Mouse (Mus musculus): ENCODE measurements around the gene Tspan9. TPM values are rescaled to one million over a fixed set of nuclear protein-coding genes. Genes with fewer than 3 reads are reported as not detected.
A peak's percentile ranks its signal among the peaks of the same experiment; 100 is the strongest.

The Tspan9 gene
- polyA plus RNA-seq, 1 experiment from 2014 or later, result 29.3 TPM

DNA sequence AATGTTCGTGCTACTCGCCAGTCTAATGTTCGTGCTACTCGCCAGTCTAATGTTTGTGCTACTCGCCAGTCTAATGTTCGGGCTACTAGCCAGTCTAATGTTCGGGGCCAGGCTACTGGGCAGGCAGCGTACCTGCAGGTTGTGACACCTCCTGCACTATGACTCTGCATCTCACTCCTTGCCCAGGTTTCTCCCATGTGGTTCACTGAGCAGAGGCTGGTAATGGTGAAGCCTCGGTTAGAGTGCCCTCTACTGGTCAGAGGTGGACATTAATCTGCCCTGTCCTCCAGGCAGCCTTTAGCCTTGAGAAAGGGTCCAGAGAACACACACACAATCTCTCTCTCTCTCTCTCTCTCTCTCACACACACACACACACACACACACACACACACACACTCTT, 197.7 kb downstream of the Tspan9 start:
- peak; percentile 85 for ATAC-seq
- H3K9ac ChIP-seq (replicated peaks), result no peak overlapping the region
- no peak overlapping the region for H3K4me2 ChIP-seq (replicated peaks)
- no peaks in the 10 kb centered on the region for H3K4me1 ChIP-seq (replicated peaks)
- H3K4me3 ChIP-seq (replicated peaks), result no peak overlapping the region
- peaks cover 12% of the 10 kb centered on the region; the same call in 1 of the 2 replicates for H3K36me3 ChIP-seq
- no peak overlapping the region for H3K27ac ChIP-seq
- H3K27me3 ChIP-seq, result peaks cover 4% of the 10 kb centered on the region; the same call in 1 of the 2 replicates
- 61% methylated on average over 9 of the region's 9 CpGs for WGBS
- H3K9me3 ChIP-seq, result no peaks in the 10 kb centered on the region

- H3K27ac ChIP-seq, result no peak overlapping the region
- peaks cover 5% of the 10 kb centered on the region; the same call in 1 of the 2 replicates for H3K36me3 ChIP-seq
- H3K4me2 ChIP-seq (replicated peaks), result no peak overlapping the region
- H3K4me1 ChIP-seq (replicated peaks), result no peaks in the 10 kb centered on the region
- ATAC-seq, result no peak
- peaks cover 4% of the 10 kb centered on the region; the same call in 1 of the 2 replicates for H3K27me3 ChIP-seq
- WGBS, result 87% methylated on average over 8 of the region's 8 CpGs
- no peaks in the 10 kb centered on the region for H3K9me3 ChIP-seq
- no peak overlapping the region for H3K4me3 ChIP-seq (replicated peaks)
- no peak overlapping the region for H3K9ac ChIP-seq (replicated peaks)
Observed at GRCm38 (mm10) chr6:127942421-127942820, 201.0 kb downstream of the Tspan9 start.

DNA sequence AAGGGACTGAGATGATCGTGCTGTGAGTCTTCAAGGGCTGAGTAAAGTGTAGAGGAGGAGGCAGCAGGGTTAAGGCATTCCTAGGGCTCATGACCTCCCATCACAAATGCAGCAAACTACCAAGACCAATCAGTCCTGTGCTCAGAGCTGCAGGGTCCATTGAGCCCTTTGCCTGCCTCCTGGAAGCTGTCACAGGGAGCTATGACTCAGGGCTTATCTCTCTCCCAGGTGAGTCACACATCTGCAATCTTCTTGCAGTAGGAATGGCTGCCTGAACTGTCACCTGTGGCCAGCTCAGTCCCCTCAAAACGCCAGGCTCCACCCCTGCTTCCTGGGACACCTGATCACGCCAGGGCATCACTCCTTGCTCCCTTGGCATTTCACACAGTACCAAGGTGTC, 208.3 kb downstream of the Tspan9 start:
- no peak overlapping the region for H3K9ac ChIP-seq (replicated peaks)
- H3K9me3 ChIP-seq, result no peaks in the 10 kb centered on the region
- 79% methylated on average over 3 of the region's 3 CpGs for WGBS
- H3K36me3 ChIP-seq, result no peaks in the 10 kb centered on the region
- no peak overlapping the region for H3K27ac ChIP-seq
- H3K4me2 ChIP-seq (replicated peaks), result no peak overlapping the region
- ATAC-seq, result no peak
- 0 out of 2 replicates have a peak, but pooled peaks cover 5% of the 10 kb centered on the region for H3K4me1 ChIP-seq (replicated peaks)
- H3K27me3 ChIP-seq, result no peaks in the 10 kb centered on the region
- no peak overlapping the region for H3K4me3 ChIP-seq (replicated peaks)

DNA sequence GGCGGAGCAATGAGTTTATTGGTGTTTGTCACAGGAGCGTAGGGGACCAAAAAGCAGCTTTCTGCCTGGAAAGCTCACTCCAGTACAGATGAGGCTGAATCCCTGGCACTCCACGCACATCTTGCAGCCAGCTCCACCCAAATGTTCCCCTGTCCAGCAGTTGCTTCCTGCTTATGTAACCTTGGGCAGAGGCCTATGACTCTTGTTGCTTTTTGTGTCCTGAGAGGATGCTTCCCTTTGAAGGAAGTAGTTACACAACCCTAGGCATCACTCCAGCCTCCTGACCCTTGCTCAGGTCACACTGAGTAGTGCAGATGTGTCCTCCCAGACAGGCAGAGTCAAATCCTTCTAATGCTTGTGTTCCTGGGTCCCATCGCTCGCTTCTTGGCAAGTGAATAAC, 209.6 kb downstream of the Tspan9 start:
- no peaks in the 10 kb centered on the region for H3K9me3 ChIP-seq
- no peak for ATAC-seq
- H3K36me3 ChIP-seq, result no peaks in the 10 kb centered on the region
- H3K4me3 ChIP-seq (replicated peaks), result no peak overlapping the region
- H3K27me3 ChIP-seq, result no peaks in the 10 kb centered on the region
- no peak overlapping the region for H3K27ac ChIP-seq
- 89% methylated on average over 5 of the region's 5 CpGs for WGBS
- no peak overlapping the region for H3K4me2 ChIP-seq (replicated peaks)
- 0 out of 2 replicates have a peak, but pooled peaks cover 5% of the 10 kb centered on the region for H3K4me1 ChIP-seq (replicated peaks)
- H3K9ac ChIP-seq (replicated peaks), result no peak overlapping the region

DNA sequence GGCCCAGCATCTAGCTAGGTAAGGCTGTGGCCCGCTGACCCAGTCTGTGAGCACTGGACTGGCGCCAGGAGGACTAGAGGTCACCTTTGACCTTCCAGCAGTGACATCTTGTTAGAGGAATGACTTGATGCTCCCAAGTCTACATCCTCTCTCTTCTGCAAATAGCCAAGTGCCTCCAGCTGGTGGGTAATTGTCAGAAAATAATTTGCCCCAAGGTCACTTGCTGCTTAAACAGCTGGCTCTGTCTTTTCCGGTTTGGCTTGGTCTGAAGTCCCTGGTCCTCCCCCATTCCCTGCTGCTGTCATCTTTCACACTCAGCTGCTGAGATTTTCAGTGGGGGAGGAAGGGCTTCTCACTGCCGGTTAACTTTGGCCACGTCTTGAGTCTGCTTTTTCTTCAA, 210.7 kb downstream of the Tspan9 start:
- no peak overlapping the region for H3K9ac ChIP-seq (replicated peaks)
- 0 out of 2 replicates have a peak, but pooled peaks have one; percentile 14 for ATAC-seq
- 76% methylated on average over 5 of the region's 5 CpGs for WGBS
- no peaks in the 10 kb centered on the region for H3K27me3 ChIP-seq
- H3K4me3 ChIP-seq (replicated peaks), result no peak overlapping the region
- H3K9me3 ChIP-seq, result no peaks in the 10 kb centered on the region
- no peak overlapping the region for H3K4me2 ChIP-seq (replicated peaks)
- 0 out of 2 replicates have a peak, but pooled peaks cover 5% of the 10 kb centered on the region for H3K4me1 ChIP-seq (replicated peaks)
- H3K27ac ChIP-seq, result no peak overlapping the region
- H3K36me3 ChIP-seq, result no peaks in the 10 kb centered on the region

DNA sequence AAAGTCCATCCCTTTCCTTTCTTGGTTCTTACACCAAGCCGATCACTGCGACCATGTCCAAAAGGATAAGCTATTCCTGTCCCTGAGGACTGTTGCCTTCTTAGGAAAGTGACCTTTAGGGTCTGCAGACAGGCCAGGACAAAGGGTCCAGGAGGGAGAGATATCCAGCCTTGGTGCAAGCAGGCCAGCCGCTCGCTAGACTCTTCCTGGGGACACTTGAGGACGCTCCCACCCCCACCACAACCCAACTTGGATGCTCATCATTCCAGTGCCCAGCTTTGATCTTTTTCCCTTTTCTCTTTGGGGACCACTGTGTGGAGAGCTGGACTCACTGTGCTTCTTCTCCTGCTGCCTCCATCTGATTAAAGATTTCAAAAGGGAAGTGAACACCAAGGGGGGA, 214.7 kb downstream of the Tspan9 start:
- no peak overlapping the region for H3K9ac ChIP-seq (replicated peaks)
- 0 out of 2 replicates have a peak, but pooled peaks cover 4% of the 10 kb centered on the region for H3K27me3 ChIP-seq
- ATAC-seq, result no peak
- H3K4me3 ChIP-seq (replicated peaks), result no peak overlapping the region
- H3K27ac ChIP-seq, result no peak overlapping the region
- no peak overlapping the region for H3K4me2 ChIP-seq (replicated peaks)
- no peaks in the 10 kb centered on the region for H3K9me3 ChIP-seq
- WGBS, result 61% methylated on average over 5 of the region's 5 CpGs
- H3K36me3 ChIP-seq, result no peaks in the 10 kb centered on the region
- H3K4me1 ChIP-seq (replicated peaks), result peaks cover 10% of the 10 kb centered on the region; the same call in 1 of the 2 replicates

DNA sequence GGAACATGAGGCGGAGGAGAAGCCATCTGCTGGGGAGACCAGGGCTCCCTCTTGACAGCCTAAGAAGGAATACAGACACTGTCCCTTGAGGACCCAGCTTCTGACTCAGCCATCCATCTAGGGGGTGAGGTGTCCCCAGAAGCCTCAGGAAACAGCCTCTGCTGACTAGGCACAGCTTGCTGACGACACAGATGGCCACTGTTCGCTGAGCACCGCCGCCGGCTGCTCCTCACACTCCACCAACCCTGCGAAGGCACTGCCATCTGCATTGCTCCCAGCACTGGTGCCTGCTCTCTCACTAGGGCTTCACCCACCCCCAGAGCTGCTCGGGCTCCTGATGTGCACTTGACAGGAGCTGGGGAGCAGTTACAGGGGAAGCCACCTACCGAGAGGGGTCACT, 217.5 kb downstream of the Tspan9 start:
- Histone ChIP-seq H3K4me2 (replicated peaks) (no peak overlapping the region), H3K27me3 (0 out of 2 replicates have a peak, but pooled peaks cover 7% of the 10 kb centered on the region), H3K9me3 (no peaks in the 10 kb centered on the region), H3K27ac (no peak overlapping the region), H3K36me3 (no peaks in the 10 kb centered on the region), H3K4me3 (replicated peaks) (no peak overlapping the region), H3K9ac (replicated peaks) (no peak overlapping the region), H3K4me1 (replicated peaks) (peaks cover 5% of the 10 kb centered on the region; the same call in 1 of the 2 replicates)
- 0 out of 2 replicates have a peak, but pooled peaks have one; percentile 40 for ATAC-seq
- 65% methylated on average over 9 of the region's 9 CpGs for WGBS

GRCm38 (mm10) chr6:127924750-127925149, 218.6 kb downstream of the Tspan9 start:
- no peaks in the 10 kb centered on the region for H3K9me3 ChIP-seq
- no peak overlapping the region for H3K27ac ChIP-seq
- H3K4me2 ChIP-seq (replicated peaks), result no peak overlapping the region
- 0 out of 2 replicates have a peak, but pooled peaks cover 7% of the 10 kb centered on the region for H3K27me3 ChIP-seq
- H3K4me3 ChIP-seq (replicated peaks), result no peak overlapping the region
- H3K4me1 ChIP-seq (replicated peaks), result peaks cover 9% of the 10 kb centered on the region
- no peak for ATAC-seq
- no peak overlapping the region for H3K9ac ChIP-seq (replicated peaks)
- no peaks in the 10 kb centered on the region for H3K36me3 ChIP-seq
- 74% methylated on average over 6 of the region's 6 CpGs for WGBS

DNA sequence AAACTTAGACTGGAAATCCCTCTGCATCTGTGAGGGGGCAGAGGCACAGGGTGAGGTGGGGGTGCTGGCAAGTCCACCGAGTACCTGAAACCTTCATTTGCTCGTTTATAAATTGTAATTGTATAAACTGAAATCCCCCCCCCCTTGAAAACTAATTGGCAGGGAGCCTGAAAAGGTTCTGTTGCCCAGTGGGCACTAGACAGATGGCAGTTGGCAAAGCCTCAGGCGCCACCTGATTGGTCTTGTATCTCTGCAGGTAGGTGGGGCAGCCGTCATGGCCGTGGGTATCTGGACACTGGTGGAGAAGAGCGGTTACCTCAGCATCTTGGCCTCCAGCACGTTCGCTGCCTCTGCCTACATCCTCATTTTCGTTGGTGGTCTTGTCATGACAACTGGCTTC, 220.1 kb downstream of the Tspan9 start:
- ATAC-seq, result no peak
- Histone ChIP-seq H3K4me2 (replicated peaks) (no peak overlapping the region), H3K4me3 (replicated peaks) (no peak overlapping the region), H3K27me3 (0 out of 2 replicates have a peak, but pooled peaks cover 7% of the 10 kb centered on the region), H3K4me1 (replicated peaks) (peaks cover 9% of the 10 kb centered on the region), H3K9me3 (no peaks in the 10 kb centered on the region), H3K9ac (replicated peaks) (no peak overlapping the region), H3K27ac (no peak overlapping the region), H3K36me3 (no peaks in the 10 kb centered on the region)
- WGBS, result 90% methylated on average over 9 of the region's 9 CpGs

- Histone ChIP-seq H3K4me1 (replicated peaks) (peaks cover 9% of the 10 kb centered on the region), H3K9ac (replicated peaks) (no peak overlapping the region), H3K9me3 (no peaks in the 10 kb centered on the region), H3K27ac (no peak overlapping the region), H3K36me3 (no peaks in the 10 kb centered on the region), H3K4me2 (replicated peaks) (no peak overlapping the region), H3K4me3 (replicated peaks) (no peak overlapping the region), H3K27me3 (0 out of 2 replicates have a peak, but pooled peaks cover 7% of the 10 kb centered on the region)
- ATAC-seq, result no peak
- WGBS, result 54% methylated on average over 9 of the region's 9 CpGs
Observed at GRCm38 (mm10) chr6:127921996-127922395, 221.4 kb downstream of the Tspan9 start.

DNA sequence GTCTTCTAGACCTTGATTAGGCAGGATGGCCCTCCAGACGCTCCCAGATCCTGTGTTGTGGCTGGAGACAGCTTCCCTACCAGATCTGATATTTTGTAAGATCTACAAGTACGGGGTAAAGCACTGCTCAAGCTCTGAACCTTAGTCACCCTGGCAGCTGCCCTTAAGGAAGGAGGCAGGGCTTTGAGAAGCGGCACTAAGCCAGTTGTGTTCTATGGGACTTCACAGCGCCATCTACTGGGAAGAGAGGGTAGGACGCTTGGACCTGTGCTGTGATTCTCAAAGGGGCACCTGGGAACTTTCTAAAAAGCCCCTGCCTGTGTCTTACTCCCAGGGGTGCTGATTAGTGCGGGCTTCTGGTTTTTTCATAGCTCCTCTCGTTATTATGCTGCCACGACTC, 222.7 kb downstream of the Tspan9 start:
- peak; percentile 48; the same call in 1 of the 2 replicates for ATAC-seq

GRCm38 (mm10) chr6:127919491-127919890, 223.9 kb downstream of the Tspan9 start:
- H3K4me1 ChIP-seq (replicated peaks), result peaks cover 4% of the 10 kb centered on the region
- no peaks in the 10 kb centered on the region for H3K9me3 ChIP-seq
- no peak overlapping the region for H3K4me3 ChIP-seq (replicated peaks)
- H3K27ac ChIP-seq, result no peak overlapping the region
- 0 out of 2 replicates have a peak, but pooled peaks cover 3% of the 10 kb centered on the region for H3K27me3 ChIP-seq
- peaks cover 11% of the 10 kb centered on the region; the same call in 1 of the 2 replicates for H3K36me3 ChIP-seq
- no peak for ATAC-seq
- no peak overlapping the region for H3K9ac ChIP-seq (replicated peaks)
- 82% methylated on average over 6 of the region's 6 CpGs for WGBS
- no peak overlapping the region for H3K4me2 ChIP-seq (replicated peaks)

More for the DNA sequence above, 222.7 kb downstream of the Tspan9 start:
- Histone ChIP-seq H3K4me3 (replicated peaks) (no peak overlapping the region), H3K9ac (replicated peaks) (no peak overlapping the region), H3K27me3 (0 out of 2 replicates have a peak, but pooled peaks cover 3% of the 10 kb centered on the region), H3K27ac (no peak overlapping the region), H3K36me3 (peaks cover 9% of the 10 kb centered on the region; the same call in 1 of the 2 replicates), H3K4me2 (replicated peaks) (no peak overlapping the region), H3K9me3 (no peaks in the 10 kb centered on the region), H3K4me1 (replicated peaks) (peaks cover 4% of the 10 kb centered on the region)
- 5% methylated on average over 8 of the region's 8 CpGs for WGBS

GRCm38 (mm10) chr6:127917712-127918111, 225.7 kb downstream of the Tspan9 start:
- H3K9me3 ChIP-seq, result no peaks in the 10 kb centered on the region
- 0 out of 2 replicates have a peak, but pooled peaks cover 3% of the 10 kb centered on the region for H3K27me3 ChIP-seq
- no peak overlapping the region for H3K9ac ChIP-seq (replicated peaks)
- H3K4me1 ChIP-seq (replicated peaks), result peaks cover 4% of the 10 kb centered on the region
- 73% methylated on average over 4 of the region's 4 CpGs for WGBS
- H3K36me3 ChIP-seq, result peaks cover 16% of the 10 kb centered on the region; the same call in 1 of the 2 replicates
- H3K4me3 ChIP-seq (replicated peaks), result no peak overlapping the region
- no peak overlapping the region for H3K4me2 ChIP-seq (replicated peaks)
- ATAC-seq, result no peak
- H3K27ac ChIP-seq, result no peak overlapping the region
